Mouse (Mus musculus) megakaryocyte progenitor cell, adult 5-6 weeks (primary cell): ENCODE results near the gene Whrn. TPM values are rescaled to one million over a fixed set of nuclear protein-coding genes. Genes with fewer than 3 reads are reported as not detected.

Experiments
- ATAC-seq: replicated peaks from 2 replicates; pipeline ENCODE4 v1.8.0; 2016; ENCODE audit warnings: mild to moderate bottlenecking, moderate TSS enrichment, inconsistent platforms; ENCODE audit not compliant: poor library complexity
- total RNA-seq, 2 experiments: library from RNA; stranded (forward) in 1 of 2; stranded (reverse) in 1 of 2; fragments of 157-497, 149-512 nt in 1 of 2; fragments of 200-1000 nt in 1 of 2; gene quantifications; 2 replicates each; pipeline versions ENCODE4 v1.2.3 to v1.2.4; 2015 to 2017

The Whrn gene
- 1.7 and 3.6 TPM in 2 replicates for total RNA-seq (2015)
- 0.37 and 0.41 TPM in 2 replicates for total RNA-seq (2017)

DNA sequence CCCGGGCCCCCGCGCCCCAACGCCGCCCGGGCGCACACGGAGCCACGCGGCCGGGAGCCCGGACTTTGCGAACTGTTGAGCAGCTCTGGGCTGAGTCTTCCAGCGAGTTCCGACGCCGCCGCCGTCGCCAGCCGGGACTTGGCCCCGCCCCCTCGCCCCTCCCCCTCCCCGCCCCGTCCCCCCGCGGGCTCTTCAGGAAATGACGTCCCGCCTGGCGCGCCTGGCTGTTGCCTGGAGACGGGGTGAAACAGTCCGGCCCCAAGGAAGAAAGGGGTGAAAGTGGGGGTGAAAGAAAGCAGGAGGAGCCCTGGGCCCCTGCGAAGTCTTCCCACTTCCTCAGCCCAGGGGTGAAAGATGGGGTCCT lies at the start of gene Whrn:
Gene Whrn, minus strand, starts transcription at position 77 of the 364 bp plus-strand sequence.
- peak; percentile 81 for ATAC-seq

DNA sequence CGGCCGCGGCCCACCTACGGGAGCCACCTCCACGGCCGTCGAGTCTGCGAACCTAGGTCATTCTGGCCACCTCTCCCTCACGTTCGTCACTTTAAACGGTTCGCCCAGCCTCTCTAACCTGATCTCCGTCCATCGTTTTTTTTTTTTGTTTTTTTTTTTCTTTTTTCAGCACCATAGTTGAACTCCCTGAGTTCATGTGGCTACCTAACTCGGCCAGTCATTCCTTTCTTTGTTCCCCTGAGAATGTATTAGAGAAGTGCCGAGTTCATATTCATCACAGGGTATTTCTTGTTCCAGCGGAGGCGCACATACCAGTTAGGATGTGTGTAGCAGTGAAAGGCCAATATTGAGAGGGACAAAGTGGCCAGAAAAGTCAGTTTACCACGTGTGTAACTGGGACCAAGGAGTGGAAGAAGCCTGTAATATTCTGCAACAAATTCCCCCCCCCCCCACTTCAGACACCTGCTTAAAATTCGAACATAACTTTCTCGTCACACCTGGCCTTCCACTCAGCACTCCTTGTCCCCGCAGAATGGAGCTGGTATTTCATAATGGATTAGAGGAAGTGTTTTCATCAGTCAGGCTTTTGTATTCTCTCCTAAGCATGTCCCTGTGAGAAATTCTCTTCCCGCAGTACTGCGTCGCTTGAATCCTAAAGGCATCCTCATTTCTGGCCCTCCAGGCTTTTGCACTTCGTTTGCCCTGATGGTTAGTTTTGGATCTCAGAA lies 49.6 kb upstream of the Whrn start:
- peak; percentile 0; the same call in 1 of the 2 replicates for ATAC-seq

DNA sequence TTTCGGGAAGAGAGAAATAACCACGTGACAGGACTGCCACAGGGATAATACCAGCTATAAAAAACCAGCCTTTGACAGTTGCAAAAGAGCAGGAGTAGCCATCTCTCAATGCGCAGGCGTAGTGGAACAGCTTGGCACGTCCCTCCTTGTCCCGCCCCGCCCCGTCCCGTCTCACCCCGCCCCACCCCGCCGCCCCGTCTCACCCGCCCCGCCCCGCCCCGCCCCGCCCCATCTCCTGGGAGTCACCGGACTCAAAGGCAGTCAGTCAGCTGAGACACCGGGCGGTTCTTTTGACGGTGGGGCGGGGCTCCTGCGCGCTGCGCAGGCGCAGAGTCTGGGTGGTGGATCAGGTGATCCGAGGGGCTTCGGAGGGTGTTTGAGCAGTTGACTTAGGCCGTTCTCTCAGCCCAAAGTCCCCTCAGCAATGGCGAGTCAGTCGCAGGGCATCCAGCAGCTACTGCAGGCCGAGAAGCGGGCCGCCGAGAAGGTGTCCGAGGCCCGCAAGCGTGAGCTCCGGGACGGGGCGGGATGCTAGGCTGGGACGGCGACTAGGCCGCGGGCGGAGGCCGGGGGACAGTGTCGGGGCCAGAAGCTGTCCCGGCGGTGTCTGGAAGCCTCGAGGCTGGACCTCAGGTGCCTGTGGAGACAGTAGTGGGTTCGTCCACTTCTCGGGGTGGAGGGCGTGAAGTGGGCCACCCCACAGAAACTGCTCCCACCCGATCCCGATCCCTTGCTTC lies 48.9 kb upstream of the Whrn start, which contains the start of gene Atp6v1g1:
Gene Atp6v1g1, plus strand, starts transcription at position 279 of the 737 bp plus-strand sequence.
- ATAC-seq = peak; percentile 86

DNA sequence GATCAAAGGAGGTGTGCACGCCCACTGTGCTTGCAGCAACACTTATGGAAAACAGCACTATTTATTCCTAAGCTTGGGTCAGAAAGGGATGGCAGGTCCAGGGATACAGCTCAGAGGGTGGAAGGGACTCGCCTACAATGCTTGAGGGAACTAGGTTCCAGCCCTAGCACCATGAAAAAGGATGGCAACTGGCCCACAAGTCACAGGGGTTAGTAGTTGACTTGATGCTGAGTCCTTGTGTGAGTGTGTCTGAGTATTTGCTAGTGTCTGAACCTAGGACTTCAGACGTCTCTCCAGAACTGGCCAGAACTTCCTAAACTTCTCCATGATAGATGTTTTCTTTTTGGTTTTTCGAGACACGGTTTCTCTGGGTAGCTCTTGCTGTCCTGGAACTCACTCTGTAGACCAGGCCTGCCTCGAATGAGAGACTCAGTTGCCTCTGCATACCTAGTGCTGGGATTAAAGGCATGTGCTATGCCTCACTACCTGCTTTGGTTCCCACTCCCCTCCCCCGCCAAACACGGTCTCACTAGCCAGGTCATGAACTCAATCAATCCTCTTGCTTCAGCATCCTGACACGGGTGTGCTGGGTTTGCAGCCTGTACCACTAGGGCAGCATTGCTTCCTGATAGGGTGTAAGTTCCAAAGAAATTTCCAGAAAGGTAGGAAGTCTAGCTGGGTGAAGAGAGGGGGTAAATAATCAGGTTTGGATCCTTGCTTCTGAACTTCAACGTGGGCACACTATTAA lies 48.1 kb upstream of the Whrn start:
- peak; percentile 36 for ATAC-seq

DNA sequence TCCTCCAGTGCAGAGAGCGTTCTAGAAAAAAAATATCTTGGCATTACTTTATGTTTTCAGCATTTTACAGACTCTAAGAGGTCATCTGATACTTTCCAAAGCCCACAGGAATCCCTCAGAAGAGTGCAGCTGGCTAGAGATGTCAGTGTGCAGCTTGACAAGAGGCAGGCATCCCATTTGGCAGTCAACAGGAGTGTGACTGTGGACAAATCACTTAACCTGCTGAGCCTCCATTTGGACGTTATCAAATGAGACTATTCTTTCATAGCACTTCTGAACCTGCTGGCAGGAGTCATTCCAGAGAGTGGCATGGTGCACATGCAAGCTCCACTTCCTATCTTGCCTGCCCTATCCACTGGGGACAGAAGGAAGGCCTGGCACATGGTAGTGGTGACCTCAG lies 46.4 kb upstream of the Whrn start:
- no peak for ATAC-seq

DNA sequence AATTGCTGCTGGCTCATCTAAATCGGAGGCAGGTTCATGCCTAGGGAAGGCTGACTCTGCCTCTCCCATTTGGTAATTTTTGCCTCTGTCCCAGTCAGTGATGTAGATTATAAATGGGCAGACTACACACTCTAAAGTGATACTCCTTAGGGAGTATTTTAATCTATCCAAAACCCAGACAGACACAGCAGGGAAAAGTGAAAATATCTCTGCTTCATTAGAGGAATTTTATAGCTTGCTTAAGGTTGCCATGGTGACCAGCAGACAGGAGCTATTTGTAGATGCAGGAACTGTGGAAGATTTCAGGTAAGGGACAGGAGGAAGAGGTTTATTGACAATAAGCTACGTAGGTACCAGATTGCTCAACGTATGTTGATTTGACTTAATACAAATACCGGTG lies 41.8 kb upstream of the Whrn start:
- ATAC-seq = no peak

DNA sequence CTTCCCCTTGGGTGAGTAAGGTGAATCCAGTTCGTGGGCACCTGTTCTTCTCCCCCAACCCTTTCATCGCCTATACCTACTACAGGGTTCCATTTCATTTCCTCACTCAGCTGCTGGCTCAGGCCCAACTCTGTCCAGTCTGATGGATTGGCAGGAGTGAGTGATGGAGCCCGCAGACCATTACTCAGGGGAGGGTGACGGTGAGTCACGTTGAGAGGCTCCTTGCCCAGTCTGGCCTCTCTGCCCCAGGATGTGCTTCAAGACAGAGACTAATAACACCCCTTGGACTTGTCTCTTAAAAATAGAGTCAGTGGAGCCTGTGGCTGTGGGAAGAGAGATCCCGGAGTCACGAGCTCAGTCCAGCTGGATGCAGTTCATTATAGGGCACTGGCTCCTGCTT lies 34.6 kb upstream of the Whrn start:
- no peak for ATAC-seq

DNA sequence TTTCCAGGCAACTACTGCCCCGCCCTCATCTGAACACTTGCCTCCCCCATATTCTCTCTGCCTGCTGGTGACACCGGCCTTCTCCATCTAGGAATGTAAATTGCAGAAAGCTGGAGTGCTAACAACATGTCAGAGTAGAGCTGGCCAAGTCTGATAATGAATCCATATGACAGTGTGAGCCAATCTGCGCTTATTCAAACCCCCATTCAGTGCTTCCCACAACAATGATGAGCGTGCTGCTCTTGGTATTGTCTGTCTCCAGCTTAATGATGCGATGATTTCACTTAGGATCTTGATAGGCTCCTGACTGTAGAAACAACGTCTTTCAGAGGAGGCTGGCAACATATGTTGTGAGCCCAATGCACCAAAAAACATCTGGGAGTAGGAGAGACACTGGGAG lies 33.2 kb upstream of the Whrn start:
- no peak for ATAC-seq

DNA sequence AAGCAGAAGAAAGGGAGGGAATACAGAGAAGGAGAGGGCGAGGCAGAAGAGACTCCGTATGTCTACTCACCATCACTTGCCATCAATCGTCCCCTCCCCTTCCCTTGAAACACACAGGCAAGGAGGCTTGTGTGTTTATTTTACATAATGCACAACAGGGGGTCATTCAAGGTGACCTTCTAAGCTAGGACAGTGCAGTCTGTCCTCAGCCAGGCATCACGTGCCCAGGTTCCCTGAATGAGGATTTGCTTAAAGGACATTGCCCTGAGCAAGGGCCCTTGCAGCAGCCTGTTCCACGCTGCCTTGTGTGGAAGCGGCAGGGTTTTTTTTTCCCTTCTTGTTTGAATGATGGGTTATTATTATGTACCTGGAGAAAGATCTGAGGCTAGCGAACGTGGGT lies 29.7 kb upstream of the Whrn start:
- ATAC-seq = no peak

DNA sequence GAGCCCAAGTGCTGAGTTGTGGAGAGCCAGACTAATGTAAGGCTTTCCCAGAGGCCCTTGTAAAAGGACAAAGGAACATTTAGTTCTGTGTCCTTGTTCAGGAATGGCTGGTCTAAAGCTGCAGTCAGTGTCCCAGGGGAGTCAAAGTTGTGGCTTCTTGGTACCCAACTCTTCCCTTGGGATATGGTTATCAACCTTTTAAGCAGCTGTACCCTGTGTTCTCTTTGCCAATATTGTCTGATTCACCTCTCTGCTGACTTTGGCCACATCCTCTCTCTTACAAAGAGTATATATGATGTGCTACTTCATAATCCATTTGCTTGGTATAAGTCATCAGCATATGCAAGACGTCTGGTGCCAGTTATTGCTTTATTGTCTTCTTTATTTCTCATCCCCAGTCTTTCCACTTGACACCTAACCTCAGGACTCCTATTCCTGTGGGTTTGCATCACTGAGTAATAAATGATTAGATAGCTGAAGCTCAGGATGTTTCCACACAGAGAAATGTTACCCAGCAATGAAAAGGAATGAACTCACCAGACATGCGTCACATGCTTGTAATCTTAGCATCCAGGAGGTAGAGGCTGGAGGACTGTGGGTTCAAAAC lies 26.1 kb upstream of the Whrn start:
- ATAC-seq = no peak

DNA sequence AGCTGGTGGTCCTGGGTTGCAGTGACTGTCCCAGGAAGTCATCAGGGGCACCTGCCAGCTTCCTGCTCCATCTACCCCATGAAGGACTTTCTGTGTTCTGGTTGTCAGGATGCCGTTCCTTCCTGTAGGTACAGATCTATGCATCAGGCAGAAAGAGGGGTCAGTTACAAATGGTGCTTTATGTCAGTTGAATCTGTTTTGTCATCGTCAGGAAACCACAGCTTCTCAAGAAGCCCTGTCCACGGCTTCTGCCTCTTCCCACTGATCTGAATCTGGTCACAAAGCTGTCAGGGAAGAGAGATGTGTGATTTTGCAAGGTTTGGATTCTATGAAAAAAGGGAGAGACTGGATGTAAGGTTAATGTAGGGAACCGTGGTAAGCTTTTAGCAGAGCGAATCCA lies 19.2 kb upstream of the Whrn start:
- ATAC-seq = peak; percentile 54; the same call in 1 of the 2 replicates

DNA sequence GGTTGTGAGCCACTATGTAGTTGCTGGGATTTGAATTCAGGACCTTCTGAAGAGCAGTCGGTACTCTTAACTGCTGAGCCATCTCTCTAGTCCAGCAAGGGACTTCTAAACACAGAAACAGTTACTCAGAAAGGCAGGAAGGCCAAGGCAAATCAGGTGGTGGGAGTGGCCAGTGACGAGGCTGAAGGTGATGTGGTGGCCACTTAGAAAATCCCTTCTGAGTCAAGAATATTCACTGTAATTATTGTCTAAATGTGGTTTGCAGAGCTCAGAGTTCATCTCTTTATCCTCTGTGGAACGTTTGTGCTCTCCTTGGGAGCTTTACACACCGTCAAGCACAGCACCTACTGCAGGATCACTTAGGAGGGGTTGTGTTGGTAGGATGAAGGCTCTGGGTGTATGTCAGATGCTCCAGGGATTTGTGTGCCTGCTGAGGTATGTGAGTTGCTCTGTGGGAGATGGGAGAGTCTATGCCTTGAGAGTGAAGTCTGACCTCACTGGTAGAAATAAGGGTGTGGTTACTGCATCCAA lies 18.7 kb upstream of the Whrn start:
- ATAC-seq = no peak

DNA sequence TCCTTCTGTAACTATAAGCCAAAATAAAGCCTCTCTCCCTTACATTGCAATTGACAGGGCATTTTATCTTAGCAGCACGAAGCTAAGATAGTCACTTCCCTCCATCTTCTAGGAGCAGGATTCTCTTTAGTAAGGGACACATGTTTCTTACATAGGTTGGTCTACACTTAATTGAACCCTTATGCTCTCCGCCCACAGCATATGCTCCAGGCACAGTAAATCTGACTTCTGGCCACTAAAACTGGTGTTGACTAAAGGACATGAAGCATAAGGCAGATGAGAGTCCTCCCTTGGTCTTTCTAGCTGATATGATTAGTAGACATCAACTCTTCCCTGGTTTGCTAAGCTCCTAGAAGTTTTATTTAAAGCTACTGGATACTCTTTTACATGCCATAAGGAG lies 17.1 kb upstream of the Whrn start:
- no peak for ATAC-seq

DNA sequence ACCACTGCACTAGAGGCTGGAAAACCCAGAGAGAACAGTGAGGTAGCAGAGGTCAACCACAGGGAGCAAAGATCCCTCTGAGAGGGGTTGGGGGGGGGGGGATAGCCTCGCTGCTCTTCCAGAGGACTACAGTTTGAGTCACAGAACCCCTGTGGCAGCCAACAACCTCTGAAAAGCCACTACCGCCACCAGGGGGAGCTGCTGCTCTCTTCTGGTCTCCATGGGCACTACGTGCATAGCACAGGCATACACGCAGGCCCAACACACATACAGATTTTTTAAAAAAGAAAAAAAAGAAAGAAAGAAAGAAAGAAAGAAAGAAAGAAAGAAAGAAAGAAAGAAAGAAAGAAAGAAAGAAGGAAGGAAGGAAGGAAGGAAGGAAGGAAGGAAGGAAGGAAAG lies 12.4 kb upstream of the Whrn start:
- ATAC-seq = peak; percentile 97

DNA sequence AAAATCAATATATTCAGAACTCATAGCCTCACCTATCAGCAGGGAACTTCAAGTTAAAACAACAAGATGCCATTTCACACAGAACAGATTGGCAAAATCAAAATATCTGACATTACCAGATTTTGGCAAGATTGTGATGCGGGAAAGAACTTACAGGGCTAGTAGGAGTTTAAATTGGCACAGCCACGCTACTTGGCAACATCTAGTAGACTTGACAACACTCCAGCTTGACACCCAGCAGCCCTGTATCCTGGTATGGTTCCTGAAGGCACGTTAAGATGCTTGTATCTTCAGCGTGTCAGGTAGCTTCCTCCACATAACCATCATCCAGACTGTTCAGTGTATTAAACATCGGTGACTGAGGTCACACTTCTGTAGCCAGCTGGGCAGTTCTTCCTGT lies 11.7 kb upstream of the Whrn start:
- no peak for ATAC-seq

DNA sequence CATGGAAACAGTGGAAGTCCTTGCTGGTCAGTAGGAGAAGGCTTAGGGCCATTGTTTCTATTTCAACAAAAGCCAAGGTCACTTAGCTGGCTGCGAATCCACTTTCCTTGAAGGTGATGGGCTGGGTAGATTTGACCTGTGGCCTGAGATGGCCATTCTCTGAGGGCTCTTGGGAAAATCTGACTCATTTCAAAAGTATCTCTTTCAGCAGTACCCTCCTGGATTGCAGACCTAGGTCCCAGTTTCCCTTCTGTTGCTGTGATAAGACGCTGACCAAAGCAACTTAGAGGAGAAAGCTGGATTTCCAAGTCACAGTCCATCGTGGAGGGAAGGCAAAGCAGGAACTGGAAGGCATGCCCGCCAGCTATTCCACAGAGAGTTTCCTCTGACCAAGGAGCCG lies 8.2 kb upstream of the Whrn start:
- ATAC-seq = no peak

DNA sequence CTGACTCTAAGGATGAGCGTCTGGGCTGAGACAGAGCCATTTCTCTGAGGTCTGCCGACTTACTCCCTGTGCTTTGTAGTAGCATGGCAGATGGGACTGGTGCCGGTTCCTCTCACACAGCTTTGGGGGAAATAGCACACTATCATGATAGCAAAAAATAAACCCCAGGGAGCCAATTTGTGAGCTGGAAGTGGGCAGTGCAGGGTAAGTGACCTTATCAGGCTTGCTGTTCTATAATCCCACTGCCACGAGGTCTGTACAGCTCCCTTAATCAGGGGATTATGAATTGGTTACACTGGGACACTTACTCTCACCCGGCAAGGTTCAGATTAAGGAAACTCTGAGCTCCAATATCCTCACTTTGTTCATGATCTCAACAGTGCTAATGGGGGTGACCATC lies 5.3 kb upstream of the Whrn start:
- ATAC-seq = no peak

DNA sequence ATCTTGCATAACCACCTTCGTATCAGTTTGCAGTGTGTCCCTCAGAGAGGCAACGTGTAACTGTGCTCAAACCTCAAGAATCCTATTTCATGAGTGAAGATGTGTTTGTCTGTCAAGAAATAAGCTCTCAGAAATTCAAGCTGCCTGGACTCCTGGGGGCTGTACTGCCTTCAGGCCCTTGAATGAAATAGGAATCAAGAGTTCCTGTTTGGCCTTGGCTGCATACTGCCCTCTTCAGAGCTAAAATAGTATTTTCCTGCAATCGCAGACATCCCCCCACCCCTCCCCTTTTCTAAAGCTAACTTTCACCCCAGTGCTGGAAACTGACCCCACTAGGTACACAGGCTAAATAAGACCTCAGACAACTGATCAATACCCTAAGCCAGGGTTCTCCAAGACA lies 2.6 kb upstream of the Whrn start:
- ATAC-seq = peak; percentile 40; the same call in 1 of the 2 replicates

DNA sequence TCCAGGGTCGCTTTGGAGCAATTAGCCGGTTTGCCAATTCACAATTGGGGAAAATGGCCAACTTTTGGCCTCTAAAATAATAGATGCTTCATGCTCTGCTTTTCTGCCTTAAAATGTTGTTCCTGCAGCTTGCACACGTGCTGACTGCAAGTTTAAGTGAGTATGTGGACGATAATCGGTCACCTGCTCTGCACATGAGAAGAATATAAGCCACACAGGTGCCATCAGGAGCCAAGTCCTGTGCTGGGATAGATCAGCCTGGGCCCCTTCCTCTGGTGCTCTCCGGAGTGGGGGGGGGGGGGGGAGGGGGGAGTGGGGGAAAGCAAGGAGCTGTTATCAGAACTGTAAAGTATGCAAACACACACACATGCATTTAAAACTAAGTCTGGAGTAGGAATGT lies 521 bp upstream of the Whrn start:
- ATAC-seq = no peak

DNA sequence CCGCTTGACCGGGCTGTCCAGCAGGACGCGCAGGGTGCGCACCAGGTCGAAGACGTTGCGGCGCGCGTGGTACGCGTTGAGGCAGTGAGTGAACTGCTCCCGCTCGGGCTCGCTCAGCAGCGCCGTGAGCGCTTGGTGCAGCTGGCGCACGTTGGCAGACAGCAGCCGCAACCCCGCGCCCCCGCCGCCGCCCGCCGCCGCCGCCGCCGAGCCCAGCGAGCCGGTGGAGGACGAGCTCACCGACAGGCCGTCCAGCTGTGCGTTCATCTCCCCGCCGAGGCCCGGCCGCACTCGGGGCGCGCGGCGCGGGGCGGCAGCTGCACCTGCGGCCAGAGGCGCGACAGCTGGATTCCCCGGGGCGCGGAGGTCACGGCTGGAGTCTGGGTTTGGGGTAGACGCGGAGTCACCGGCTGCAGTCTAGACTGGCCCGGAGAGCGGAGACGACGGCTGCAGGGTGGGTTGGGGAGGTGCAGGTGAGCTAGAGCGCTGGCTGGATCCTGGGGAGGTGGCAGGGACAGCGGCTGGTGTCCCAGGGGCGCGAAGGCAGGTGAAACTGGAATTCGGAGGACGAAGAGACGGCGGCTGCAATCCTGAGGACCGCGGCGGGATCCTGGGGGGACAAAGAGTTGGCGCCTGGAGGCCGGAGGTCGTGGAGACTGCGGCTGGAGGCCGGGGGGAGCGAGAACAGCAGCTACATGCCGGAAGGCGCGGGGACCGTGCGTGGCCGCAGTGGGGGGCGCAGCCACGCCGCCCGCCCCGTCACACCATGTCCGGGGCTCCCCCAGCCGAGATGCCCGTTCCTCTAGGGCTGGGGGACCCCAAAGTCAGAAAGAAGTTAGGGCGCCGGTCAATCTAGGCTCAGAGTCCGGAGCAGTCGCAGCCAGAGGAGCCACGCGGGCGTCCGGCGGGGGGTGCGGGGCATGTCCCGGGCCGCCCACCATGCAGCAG lies 550 bp downstream of the Whrn start:
- peak; percentile 43 for ATAC-seq
